Mouse (Mus musculus) neural tube, embryonic 14.5 days (tissue): ENCODE data around the gene Taf5. TPM values are rescaled to one million over a fixed set of nuclear protein-coding genes. Genes with fewer than 3 reads are reported as not detected.

Source experiments
- ATAC-seq: fragments of 200-750 bp; cut with Nextera tagmentation; 2 replicates; pipeline ENCODE4 v1.8.0; 2017; ENCODE audit warnings: low read depth, mild to moderate bottlenecking, moderate TSS enrichment, moderate library complexity
- H3K27ac ChIP-seq: fragments of 300-500 bp; sonication (generic); 2 replicates; pipeline ENCODE4 v1.5.1; 2014; ENCODE audit warnings: low read depth, mild to moderate bottlenecking, control low read depth, low read length, moderate library complexity, mixed read lengths
- H3K27me3 ChIP-seq: fragments of 300-500 bp; sonication (generic); 2 replicates; pipeline ENCODE4 v1.6.1; 2014; ENCODE audit warnings: low read length; ENCODE audit not compliant: control insufficient read depth, insufficient read depth
- H3K36me3 ChIP-seq: fragments of 300-500 bp; sonication (generic); 2 replicates; pipeline ENCODE4 v1.6.1; 2014; ENCODE audit warnings: low read length, mixed read lengths; ENCODE audit not compliant: control insufficient read depth, insufficient read depth
- H3K4me1 ChIP-seq: fragments of 300-500 bp; sonication (generic); 2 replicates; pipeline ENCODE4 v1.6.1; 2014; ENCODE audit warnings: low read length; ENCODE audit not compliant: control insufficient read depth, insufficient read depth
- H3K4me2 ChIP-seq: fragments of 300-500 bp; sonication (generic); 2 replicates; pipeline ENCODE4 v1.6.1; 2014; ENCODE audit warnings: mild to moderate bottlenecking, low read depth, low read length, control low read depth
- H3K4me3 ChIP-seq: fragments of 300-500 bp; sonication (generic); 2 replicates; pipeline ENCODE4 v1.5.1; 2014; ENCODE audit warnings: low read depth, low read length, control low read depth, mixed read lengths
- H3K9ac ChIP-seq: fragments of 300-500 bp; sonication (generic); replicated peaks from 2 replicates; pipeline ENCODE4 v1.6.1; 2014; ENCODE audit warnings: low read depth, mild to moderate bottlenecking, control low read depth, low read length, mixed read lengths
- H3K9me3 ChIP-seq: fragments of 300-500 bp; sonication (generic); 2 replicates; pipeline ENCODE4 v1.6.1; 2016; ENCODE audit warnings: low read length; ENCODE audit not compliant: control insufficient read depth
- WGBS: fragments of 180-500 bp; shearing (Covaris S2); extraction: QIAGEN DNeasy Blood & Tissue Kit; methylation state at CpG from one replicate; pipeline ENCODE4 v1.1.7; 2014; 5-methylcytosine and 5-hydroxymethylcytosine counted together
- polyA plus RNA-seq: library from polyadenylated mRNA; unstranded; fragments of >200 nt; fragmentation: Nextera tagmentation; extraction: Ambion mirVana; gene quantifications from 2 replicates; pipeline ENCODE4 v1.2.1, GENCODE M21; 2014

Gene Taf5
- polyA plus RNA-seq, 1 experiment from 2014 or later, result 7.7 TPM

- peak within 1 kb of the TSS; percentile 67 for H3K4me2 ChIP-seq
- WGBS, result under 1% methylated on average over 56 of the region's 56 CpGs
- peak within 1 kb of the TSS; percentile 95 for H3K9ac ChIP-seq
Measured at GRCm38 (mm10) chr19:47090550-47091156, 23.1 kb downstream of the Taf5 start, which contains the start of the genes Usmg5 and Pdcd11. Gene Usmg5, minus strand, starts transcription at chr19:47090647. Gene Pdcd11, plus strand, starts transcription at chr19:47090768.

DNA sequence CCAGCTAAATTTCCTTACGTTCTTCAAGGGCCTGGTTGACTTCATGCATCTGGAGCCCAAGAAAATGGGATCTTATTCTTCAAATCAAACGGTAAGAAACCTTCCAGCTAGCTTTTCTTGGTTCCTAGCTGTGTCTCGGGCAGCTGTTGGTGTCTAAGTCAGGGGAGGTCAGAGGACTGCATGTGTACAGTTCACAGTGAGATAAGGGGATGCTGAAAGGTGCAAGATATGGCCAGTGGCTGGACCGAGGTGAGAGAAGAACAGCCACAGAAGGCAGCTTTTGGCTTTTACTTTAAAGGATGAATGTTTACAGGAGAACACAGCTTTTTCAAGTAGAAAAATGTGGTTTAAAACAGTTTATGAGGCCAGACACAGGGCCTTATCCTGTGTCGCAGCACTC is 33.5 kb downstream of the Taf5 start:
- Histone ChIP-seq H3K27ac (no peak overlapping the region), H3K4me1 (no peaks in the 10 kb centered on the region), H3K9ac (no peak overlapping the region), H3K4me2 (no peak overlapping the region), H3K36me3 (peaks cover 75% of the 10 kb centered on the region), H3K9me3 (no peaks in the 10 kb centered on the region), H3K27me3 (no peaks in the 10 kb centered on the region), H3K4me3 (no peak overlapping the region)
- WGBS, result 98% methylated on average over 5 of the region's 5 CpGs
- ATAC-seq, result no peak

More at GRCm38 (mm10) chr19:47090550-47091156, 23.1 kb downstream of the Taf5 start, which contains the start of the genes Usmg5 and Pdcd11:
- no peaks in the 10 kb centered on the region for H3K27me3 ChIP-seq
- H3K4me1 ChIP-seq, result peaks cover 16% of the 10 kb centered on the region
- peaks cover 23% of the 10 kb centered on the region for H3K36me3 ChIP-seq
- H3K4me3 ChIP-seq, result peak within 1 kb of the TSS; percentile 94
- H3K27ac ChIP-seq, result peak within 1 kb of the TSS; percentile 83
- peak; percentile 100 for ATAC-seq
- no peaks in the 10 kb centered on the region for H3K9me3 ChIP-seq

DNA sequence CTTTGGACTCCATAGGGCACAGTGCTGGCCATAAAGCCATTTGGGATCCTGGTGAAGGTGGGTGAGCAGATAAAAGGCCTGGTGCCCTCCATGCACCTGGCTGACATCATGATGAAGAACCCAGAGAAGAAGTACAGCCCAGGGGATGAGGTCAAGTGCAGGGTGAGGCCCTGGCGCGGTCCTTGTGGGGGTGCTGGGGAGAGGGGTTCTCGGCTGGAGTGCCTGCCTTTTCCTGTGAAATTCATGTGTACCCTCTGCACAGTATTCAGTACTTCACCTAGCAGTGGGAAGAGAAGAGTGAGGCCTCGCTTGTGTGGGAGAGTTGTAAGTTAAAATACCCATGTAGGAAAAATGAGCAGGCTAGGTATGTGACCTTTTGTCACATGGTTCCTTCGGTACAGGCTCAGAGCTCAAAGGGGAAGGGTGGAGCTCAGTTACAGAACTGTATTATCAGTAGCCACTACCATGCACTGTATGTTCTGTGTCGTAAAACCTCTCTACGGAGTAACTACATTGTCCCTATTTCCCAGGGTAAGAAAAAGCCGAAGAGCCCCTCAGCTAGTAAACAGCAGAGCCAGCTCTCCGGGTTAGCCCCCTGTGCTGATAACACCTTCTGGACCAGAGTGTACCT is 37.2 kb downstream of the Taf5 start:
- Histone ChIP-seq H3K4me1 (no peaks in the 10 kb centered on the region), H3K36me3 (peaks cover 80% of the 10 kb centered on the region), H3K4me2 (no peak overlapping the region), H3K4me3 (no peak overlapping the region), H3K9me3 (no peaks in the 10 kb centered on the region), H3K27me3 (no peaks in the 10 kb centered on the region), H3K27ac (no peak overlapping the region), H3K9ac (no peak overlapping the region)
- ATAC-seq, result no peak
- WGBS, result 93% methylated on average over 9 of the region's 9 CpGs

GRCm38 (mm10) chr19:47118634-47119033 is 51.1 kb downstream of the Taf5 start:
- no peak for ATAC-seq
- no peak overlapping the region for H3K9ac ChIP-seq
- no peak overlapping the region for H3K27ac ChIP-seq
- H3K27me3 ChIP-seq, result no peaks in the 10 kb centered on the region
- no peaks in the 10 kb centered on the region for H3K4me1 ChIP-seq
- H3K36me3 ChIP-seq, result peaks cover 27% of the 10 kb centered on the region
- no peak overlapping the region for H3K4me3 ChIP-seq
- H3K4me2 ChIP-seq, result no peak overlapping the region
- no peaks in the 10 kb centered on the region for H3K9me3 ChIP-seq
- 93% methylated on average over 2 of the region's 2 CpGs for WGBS

DNA sequence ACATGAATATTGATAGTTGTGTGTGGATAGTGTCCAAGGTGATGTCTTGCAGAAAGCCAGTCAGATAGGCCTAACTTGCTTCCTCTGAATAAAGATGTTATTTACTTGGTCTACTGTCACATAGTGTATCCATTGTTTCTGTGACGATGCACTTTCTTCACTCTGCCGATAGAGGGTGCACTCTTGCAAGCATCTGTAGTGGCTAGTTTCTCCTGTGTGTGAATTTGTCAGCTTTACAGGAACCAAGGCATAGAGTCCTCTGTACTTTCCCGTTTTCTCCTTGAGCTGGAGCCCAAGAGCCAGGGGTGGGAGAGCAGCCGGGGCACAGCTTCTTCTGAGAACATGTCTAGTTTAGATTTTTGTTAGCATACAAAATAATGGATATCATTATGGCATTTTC is 53.5 kb downstream of the Taf5 start:
- no peak overlapping the region for H3K9ac ChIP-seq
- no peaks in the 10 kb centered on the region for H3K9me3 ChIP-seq
- H3K4me1 ChIP-seq, result no peaks in the 10 kb centered on the region
- H3K4me3 ChIP-seq, result no peak overlapping the region
- 39% methylated on average over 4 of the region's 4 CpGs for WGBS
- H3K36me3 ChIP-seq, result peaks cover 30% of the 10 kb centered on the region
- no peaks in the 10 kb centered on the region for H3K27me3 ChIP-seq
- no peak overlapping the region for H3K4me2 ChIP-seq
- no peak overlapping the region for H3K27ac ChIP-seq
- ATAC-seq, result no peak

- Histone ChIP-seq H3K4me1 (no peaks in the 10 kb centered on the region), H3K36me3 (peaks cover 36% of the 10 kb centered on the region), H3K4me3 (no peak overlapping the region), H3K9ac (no peak overlapping the region), H3K4me2 (no peak overlapping the region), H3K27me3 (no peaks in the 10 kb centered on the region), H3K27ac (no peak overlapping the region), H3K9me3 (no peaks in the 10 kb centered on the region)
- 27% methylated on average over 2 of the region's 2 CpGs for WGBS
- no peak for ATAC-seq
Measured at GRCm38 (mm10) chr19:47122802-47123201, 55.3 kb downstream of the Taf5 start.

GRCm38 (mm10) chr19:47128164-47128563 is 60.6 kb downstream of the Taf5 start:
- Histone ChIP-seq H3K4me3 (no peak overlapping the region), H3K27ac (no peak overlapping the region), H3K9me3 (no peaks in the 10 kb centered on the region), H3K27me3 (no peaks in the 10 kb centered on the region), H3K4me1 (no peaks in the 10 kb centered on the region), H3K9ac (no peak overlapping the region), H3K4me2 (no peak overlapping the region), H3K36me3 (peaks cover 61% of the 10 kb centered on the region)
- WGBS, result 95% methylated on average over 10 of the region's 10 CpGs
- no peak for ATAC-seq

DNA sequence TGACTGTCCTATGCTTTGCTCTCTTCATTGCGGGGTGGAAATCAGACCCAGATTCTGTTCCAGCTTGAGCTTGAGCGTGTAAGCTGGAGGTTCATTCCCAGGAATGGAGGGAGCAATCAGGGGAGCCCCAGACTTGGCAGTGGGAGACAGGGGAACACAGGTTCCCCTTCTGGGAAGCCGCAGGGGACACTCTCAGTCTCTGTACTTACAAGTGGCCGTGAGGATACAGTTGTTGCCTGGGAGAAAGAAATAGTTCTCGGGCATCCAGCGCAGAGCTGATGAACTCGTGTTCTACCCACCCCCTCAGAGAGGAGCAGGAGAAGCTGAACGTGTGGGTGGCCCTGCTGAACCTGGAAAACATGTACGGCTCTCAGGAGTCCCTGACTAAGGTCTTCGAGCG is 61.3 kb downstream of the Taf5 start:
- ATAC-seq, result no peak
- Histone ChIP-seq H3K9me3 (no peaks in the 10 kb centered on the region), H3K4me1 (no peaks in the 10 kb centered on the region), H3K36me3 (peaks cover 61% of the 10 kb centered on the region), H3K4me2 (no peak overlapping the region), H3K4me3 (no peak overlapping the region), H3K9ac (no peak overlapping the region), H3K27me3 (no peaks in the 10 kb centered on the region), H3K27ac (no peak overlapping the region)
- WGBS, result 97% methylated on average over 11 of the region's 11 CpGs

DNA sequence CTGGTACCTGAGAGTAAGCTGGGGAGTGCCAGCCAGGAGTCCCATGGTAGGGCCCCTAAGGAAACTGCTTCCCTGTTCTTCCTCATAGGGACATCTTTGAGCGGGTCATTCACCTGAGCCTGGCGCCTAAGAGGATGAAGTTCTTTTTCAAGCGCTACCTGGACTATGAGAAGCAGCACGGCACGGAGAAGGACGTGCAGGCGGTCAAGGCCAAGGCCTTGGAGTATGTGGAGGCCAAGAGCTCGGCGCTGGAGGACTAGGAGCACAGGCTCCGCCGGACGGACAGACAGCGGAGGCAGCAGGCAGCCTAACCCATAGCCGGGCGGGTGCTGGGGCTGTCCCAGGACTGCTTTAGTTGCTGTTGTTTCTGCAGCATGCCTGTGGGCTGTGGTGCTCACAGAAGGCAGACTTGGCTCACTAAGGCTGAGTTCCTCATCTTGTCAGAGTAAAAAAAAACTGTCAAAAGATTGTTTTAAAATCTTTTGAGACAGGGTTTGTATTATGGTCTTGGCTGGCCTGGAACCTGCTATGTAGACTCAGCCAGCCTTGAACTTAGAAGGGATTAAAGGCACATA is 63.1 kb downstream of the Taf5 start:
- H3K36me3 ChIP-seq, result peaks cover 47% of the 10 kb centered on the region
- whole genome bisulfite sequencing, result 97% methylated on average over 15 of the region's 15 CpGs

More for the DNA sequence above, 63.1 kb downstream of the Taf5 start:
- no peaks in the 10 kb centered on the region for H3K4me1 ChIP-seq
- H3K9me3 ChIP-seq, result no peaks in the 10 kb centered on the region
- no peak overlapping the region for H3K27ac ChIP-seq
- no peak overlapping the region for H3K4me3 ChIP-seq
- no peak overlapping the region for H3K4me2 ChIP-seq
- H3K27me3 ChIP-seq, result no peaks in the 10 kb centered on the region
- no peak overlapping the region for H3K9ac ChIP-seq
- ATAC-seq, result no peak
